Mouse (Mus musculus): ENCODE data around the gene Acta2.

DNA sequence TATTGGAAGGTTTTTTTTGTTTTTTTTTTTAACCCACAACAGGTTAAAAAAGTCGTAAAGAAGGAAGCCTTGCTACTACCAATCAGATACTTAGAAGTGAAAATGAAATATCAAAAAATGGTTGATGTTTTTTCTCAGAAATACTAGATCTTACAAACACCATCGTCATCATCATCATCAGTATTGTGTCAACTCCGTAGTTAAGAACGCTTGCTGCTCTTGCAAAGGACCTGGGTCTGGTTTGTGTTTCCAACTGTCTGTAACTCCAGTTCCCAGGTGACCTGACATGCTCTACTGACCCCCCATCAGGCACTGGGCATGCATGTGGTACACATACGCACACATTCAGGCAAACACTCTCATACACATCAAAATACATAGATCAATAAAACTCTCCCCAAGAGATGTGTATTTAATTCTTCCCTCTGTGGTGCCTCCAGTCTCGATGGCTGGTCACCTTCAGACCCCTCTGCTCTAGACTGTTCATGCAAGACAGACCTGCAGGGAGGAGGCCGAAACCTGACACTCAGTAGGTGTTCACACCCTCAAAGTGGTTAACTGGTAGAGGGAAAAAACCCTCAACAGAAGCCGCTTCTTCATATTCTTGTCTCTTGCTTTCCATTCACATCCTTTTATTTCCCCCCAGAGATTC lies 45.3 kb downstream of the Acta2 start:
- TF ChIP-seq CTCF (IDR thresholded peaks at IDR 0.05; ENCODE audit: extremely low read depth, insufficient read depth, insufficient read length, insufficient replicate concordance) (no peak), POLR2A (IDR thresholded peaks at IDR 0.05; ENCODE audit: low read depth, low read length) (no peak)

Measured in spleen, adult 2 months (tissue).